Mouse (Mus musculus) spleen, adult 2 months (tissue): Measurements from ENCODE around the gene Slc2a8. TPM values are rescaled to one million over a fixed set of nuclear protein-coding genes. Genes with fewer than 3 reads are reported as not detected.
A peak's percentile ranks its signal among the peaks of the same experiment; 100 is the strongest.
"Not testable (repeated sequence)": the region's sequence is repeated elsewhere in the genome, so short reads cannot be mapped to it uniquely, and the experiment has no call there.

Experiments used
- DNase-seq, 2 experiments: peaks; one replicate each; pipeline versions ENCODE4 v3.0.0 to v3.0.0-alpha.2; 2012 to 2021; ENCODE audit warnings: low spot score in 2 of 2, low read depth in 1 of 2
- H3K27ac ChIP-seq: fragments of 200-500 bp; 2 replicates; pipeline ENCODE4 v1.5.1; 2012; ENCODE audit warnings: low read length, inconsistent platforms; ENCODE audit not compliant: insufficient read depth
- H3K27me3 ChIP-seq: fragments of 200-500 bp; 2 replicates; pipeline ENCODE4 v1.6.1; 2012; ENCODE audit warnings: mild to moderate bottlenecking, moderate library complexity, low read length, inconsistent platforms; ENCODE audit not compliant: control insufficient read depth, insufficient read depth
- H3K36me3 ChIP-seq: fragments of 200-500 bp; 2 replicates; pipeline ENCODE4 v1.6.1; 2012; ENCODE audit warnings: mild to moderate bottlenecking, low read length, inconsistent platforms; ENCODE audit not compliant: control insufficient read depth, insufficient read depth
- H3K4me1 ChIP-seq: fragments of 200-500 bp; 2 replicates; pipeline ENCODE4 v1.6.1; 2011; ENCODE audit warnings: inconsistent platforms; ENCODE audit not compliant: control insufficient read depth, insufficient read depth, insufficient read length
- H3K4me3 ChIP-seq: fragments of 200-500 bp; 2 replicates; pipeline ENCODE4 v1.5.1; 2011; ENCODE audit warnings: mild to moderate bottlenecking, inconsistent platforms; ENCODE audit not compliant: insufficient read depth, insufficient read length; ENCODE audit errors: extremely low read depth
- CTCF ChIP-seq: fragments of 200-500 bp; IDR thresholded peaks from 2 replicates; pipeline ENCODE4 v1.5.1; 2011; ENCODE audit warnings: mild to moderate bottlenecking, inconsistent platforms; ENCODE audit not compliant: insufficient read depth, insufficient read length, insufficient replicate concordance; ENCODE audit errors: extremely low read depth
- POLR2A ChIP-seq: fragments of 200-500 bp; IDR thresholded peaks from 2 replicates; pipeline ENCODE4 v1.6.1; 2011; ENCODE audit warnings: low read depth, low read length, inconsistent platforms
- WGBS: fragments of 180-500 bp; shearing (Covaris S2); methylation state at CpG from one replicate; pipeline ENCODE4 v1.1.7; 2018; 5-methylcytosine and 5-hydroxymethylcytosine counted together
- polyA plus RNA-seq: library from polyadenylated mRNA; depleted of rRNA; stranded (reverse); fragments of >200 nt; gene quantifications from 2 replicates; pipeline ENCODE4 v1.2.3, GENCODE M21; 2012; rRNA removed

Slc2a8 gene
- 24.7 and 28.0 TPM in 2 replicates for polyA plus RNA-seq

DNA sequence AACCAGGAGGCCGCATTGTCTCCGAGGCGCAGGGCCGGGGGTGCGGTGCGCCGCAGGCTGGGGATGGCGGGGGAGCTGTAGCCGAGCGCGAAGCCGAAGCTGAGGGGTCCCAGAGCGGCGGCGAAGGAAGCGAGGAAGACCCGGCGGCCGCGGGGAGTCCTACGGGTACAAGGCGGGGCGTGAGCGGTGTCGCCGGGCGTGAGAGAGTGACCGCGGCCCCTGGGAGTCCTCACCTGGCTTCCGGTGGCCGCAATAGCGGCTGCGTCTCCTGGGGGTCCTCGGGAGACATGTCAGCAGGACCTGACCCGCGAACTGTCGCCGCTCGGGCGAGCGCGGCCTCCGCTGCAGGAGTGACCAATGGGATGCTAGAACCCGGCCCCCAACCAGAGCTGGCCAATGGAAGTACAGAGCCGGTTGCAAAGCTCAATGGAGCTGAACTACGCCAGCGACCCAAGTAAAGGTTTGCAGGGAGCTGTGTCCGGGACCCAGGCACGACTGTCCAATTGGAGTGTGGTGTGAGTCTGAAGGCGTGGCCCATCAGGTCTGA lies at the start of gene Slc2a8:
TSS of gene Slc2a8 (minus strand) at position 359 of the 547 bp plus-strand sequence.
- H3K36me3 ChIP-seq, result no peaks in the 10 kb centered on the region
- no peaks in the 10 kb centered on the region for H3K27me3 ChIP-seq
- peak within 1 kb of the TSS; percentile 83 for H3K4me3 ChIP-seq
- H3K4me1 ChIP-seq, result peaks cover 8% of the 10 kb centered on the region
- DNase-seq, result peak; percentile 63 to 84
- no peak within 1 kb of the TSS for H3K27ac ChIP-seq
- WGBS, result under 1% methylated on average over 49 of the region's 50 CpGs
- TF ChIP-seq POLR2A (peak; percentile 14; the same call in 1 of the 2 replicates), CTCF (no peak)

DNA sequence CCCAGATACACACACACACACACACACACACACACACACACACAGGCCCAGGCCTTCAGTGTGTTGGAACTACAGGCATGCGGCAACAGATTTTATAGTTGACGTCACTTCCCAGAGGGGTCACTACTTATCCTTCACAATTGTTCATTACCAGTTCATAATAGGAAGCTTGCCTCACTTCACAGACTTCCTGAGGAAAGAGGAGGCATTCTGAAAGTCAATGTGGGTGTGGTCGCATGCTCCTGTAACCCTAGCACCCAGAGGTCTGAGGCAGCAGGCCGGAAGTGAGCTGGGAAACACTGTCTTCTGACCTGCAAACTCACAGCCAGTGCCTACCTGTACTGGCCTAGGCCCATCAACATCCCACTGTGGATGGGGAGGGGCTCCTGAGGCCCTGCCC lies 43.2 kb upstream of the Slc2a8 start:
- Histone ChIP-seq H3K4me3 (no peak overlapping the region), H3K4me1 (peaks cover 6% of the 10 kb centered on the region; the same call in 1 of the 2 replicates), H3K36me3 (no peaks in the 10 kb centered on the region), H3K27ac (peak overlapping the region; percentile 10; the same call in 1 of the 2 replicates), H3K27me3 (no peaks in the 10 kb centered on the region)
- TF ChIP-seq POLR2A (no peak), CTCF (no peak)
- DNase-seq, result peak in 1 of 2 experiments; percentile 22
- 20% methylated on average over 4 of the region's 4 CpGs for WGBS

DNA sequence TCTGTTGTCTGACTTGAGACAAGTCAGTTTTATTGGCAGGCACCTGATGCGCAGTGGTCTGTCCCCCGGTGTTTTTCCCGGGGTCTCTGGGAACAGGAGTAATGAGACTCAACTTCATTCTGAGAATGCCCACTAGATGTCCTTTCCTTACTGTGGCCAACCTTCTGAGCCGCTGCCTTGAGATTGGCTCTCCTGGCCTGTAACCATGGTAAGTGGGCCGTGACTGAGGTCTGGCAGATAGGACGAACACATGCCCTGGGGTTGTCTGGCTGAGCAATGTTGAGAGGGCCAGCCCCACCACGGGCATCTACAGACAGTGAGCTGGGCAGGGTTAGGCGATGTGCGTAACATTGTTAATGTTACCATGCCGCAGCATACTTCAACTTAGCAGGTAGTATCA lies 42.7 kb upstream of the Slc2a8 start:
- H3K36me3 ChIP-seq, result no peaks in the 10 kb centered on the region
- WGBS, result 74% methylated on average over 10 of the region's 10 CpGs
- DNase-seq, result no peak
- H3K4me3 ChIP-seq, result no peak overlapping the region
- H3K27me3 ChIP-seq, result no peaks in the 10 kb centered on the region
- peaks cover 6% of the 10 kb centered on the region; the same call in 1 of the 2 replicates for H3K4me1 ChIP-seq
- TF ChIP-seq POLR2A, result no peak
- no peak for TF ChIP-seq CTCF
- peak overlapping the region; percentile 10; the same call in 1 of the 2 replicates for H3K27ac ChIP-seq

DNA sequence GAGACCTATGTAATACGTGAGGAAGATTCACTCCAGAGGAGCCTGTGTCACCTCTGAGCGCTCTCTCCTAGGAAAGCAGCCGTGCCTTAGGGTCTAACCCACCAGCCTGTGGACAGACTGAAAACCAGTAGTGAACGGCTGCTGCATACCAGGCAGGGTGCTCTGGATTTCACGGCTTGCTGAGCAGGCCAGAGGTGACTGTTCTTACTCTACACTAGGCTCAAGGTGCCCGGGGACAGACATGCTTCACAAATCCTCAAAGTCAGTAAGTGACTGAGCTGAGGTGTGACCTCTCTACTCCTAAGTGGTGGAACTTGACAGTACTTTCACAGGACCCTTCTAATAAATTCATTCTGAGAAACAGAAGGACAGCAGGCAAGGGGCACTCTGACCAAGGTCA lies 41.0 kb upstream of the Slc2a8 start:
- WGBS, result 83% methylated on average over 6 of the region's 6 CpGs
- DNase-seq, result no peak

DNA sequence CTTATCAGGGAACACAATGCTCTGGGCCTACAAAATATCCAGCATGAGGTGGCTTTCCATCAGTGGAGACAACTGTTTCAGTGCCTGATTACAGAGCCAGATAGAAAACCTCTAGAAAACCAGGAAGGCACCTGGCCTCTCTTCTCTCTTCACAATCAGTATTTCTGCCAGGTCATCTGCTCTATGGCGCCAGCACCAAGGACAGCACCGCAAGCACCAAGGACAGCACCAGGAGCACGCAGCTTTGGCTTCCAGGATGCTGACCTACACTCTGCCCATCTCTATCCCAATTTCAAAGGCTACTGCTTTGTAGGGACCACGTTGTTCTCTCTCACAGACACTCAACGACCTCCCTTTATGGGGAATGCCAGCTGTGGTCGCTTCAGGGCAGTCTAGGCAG lies 36.1 kb upstream of the Slc2a8 start:
- Histone ChIP-seq H3K27me3 (no peaks in the 10 kb centered on the region), H3K4me3 (no peak overlapping the region), H3K36me3 (no peaks in the 10 kb centered on the region), H3K4me1 (no peaks in the 10 kb centered on the region; the same call in 1 of the 2 replicates), H3K27ac (no peak overlapping the region)
- 9% methylated on average over 6 of the region's 6 CpGs for WGBS
- TF ChIP-seq CTCF, result no peak
- TF ChIP-seq POLR2A, result no peak
- no peak for DNase-seq

More for the DNA sequence above, 41.0 kb upstream of the Slc2a8 start:
- H3K36me3 ChIP-seq, result no peaks in the 10 kb centered on the region
- no peak overlapping the region for H3K4me3 ChIP-seq
- peaks cover 6% of the 10 kb centered on the region; the same call in 1 of the 2 replicates for H3K4me1 ChIP-seq
- no peaks in the 10 kb centered on the region for H3K27me3 ChIP-seq
- H3K27ac ChIP-seq, result no peak overlapping the region
- no peak for TF ChIP-seq POLR2A
- no peak for TF ChIP-seq CTCF

GRCm38 (mm10) chr2:33017191-33017590 lies 35.3 kb upstream of the Slc2a8 start:
- Histone ChIP-seq H3K4me3 (no peak overlapping the region), H3K36me3 (no peaks in the 10 kb centered on the region), H3K27me3 (no peaks in the 10 kb centered on the region), H3K4me1 (no peaks in the 10 kb centered on the region; the same call in 1 of the 2 replicates), H3K27ac (no peak overlapping the region)
- DNase-seq, result no peak
- TF ChIP-seq CTCF, result no peak
- no peak for TF ChIP-seq POLR2A
- 44% methylated on average over 2 of the region's 2 CpGs for WGBS

DNA sequence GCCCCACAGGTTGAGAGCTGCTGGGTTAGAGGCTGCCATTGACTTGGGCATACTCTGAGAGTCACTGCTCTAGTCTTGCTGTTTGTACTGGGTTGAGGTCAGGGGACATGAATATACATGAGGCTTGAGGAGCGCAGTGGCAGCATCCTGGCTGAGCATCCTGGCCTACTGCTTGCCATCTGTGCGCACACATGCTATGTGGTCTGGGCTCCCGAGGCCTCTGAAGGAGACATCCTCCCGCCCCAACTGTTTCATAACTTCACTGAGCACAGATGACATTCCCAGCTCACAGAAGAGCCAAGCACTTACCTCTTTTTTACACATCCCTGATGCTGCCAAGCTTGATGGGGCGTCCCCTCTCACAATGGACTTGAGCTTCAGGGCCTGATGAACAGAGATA lies 33.0 kb upstream of the Slc2a8 start:
- no peak overlapping the region for H3K27ac ChIP-seq
- H3K27me3 ChIP-seq, result no peaks in the 10 kb centered on the region
- TF ChIP-seq POLR2A, result no peak
- no peak for DNase-seq
- no peak overlapping the region for H3K4me3 ChIP-seq
- no peaks in the 10 kb centered on the region for H3K36me3 ChIP-seq
- WGBS, result 92% methylated on average over 5 of the region's 5 CpGs
- H3K4me1 ChIP-seq, result no peaks in the 10 kb centered on the region; the same call in 1 of the 2 replicates

- not testable (repeated sequence) for H3K36me3 ChIP-seq, DNase-seq, H3K4me3 ChIP-seq, H3K27me3 ChIP-seq, H3K27ac ChIP-seq, H3K4me1 ChIP-seq
- WGBS, result 92% methylated on average over 4 of the region's 4 CpGs
Observed at GRCm38 (mm10) chr2:33009055-33009454, 27.2 kb upstream of the Slc2a8 start.
